Mouse (Mus musculus) CH12.LX (cell line): ENCODE results near the gene Bcas3. TPM values are rescaled to one million over a fixed set of nuclear protein-coding genes. Genes with fewer than 3 reads are reported as not detected.
"Not testable (repeated sequence)": the region's sequence is repeated elsewhere in the genome, so short reads cannot be mapped to it uniquely, and the experiment has no call there.

Source experiments
- DNase-seq: peaks from one replicate; pipeline ENCODE4 v3.0.0-alpha.2; 2013; ENCODE audit errors: extremely low read depth
- H3K27ac ChIP-seq: 2 replicates; pipeline ENCODE4 v1.5.1; 2012; ENCODE audit warnings: low read depth, mild to moderate bottlenecking, control low read depth, moderate library complexity; ENCODE audit not compliant: insufficient read depth
- H3K27me3 ChIP-seq: replicated peaks from 2 replicates; pipeline ENCODE3; 2012; ENCODE audit warnings: inconsistent platforms
- H3K36me3 ChIP-seq, 2 experiments: replicated peaks in 1 of 2; 2 replicates each; pipeline versions ENCODE3 to v1.6.1; 2012; ENCODE audit warnings: inconsistent platforms in 1 of 2, low read length in 1 of 2, mild to moderate bottlenecking in 1 of 2, mixed read lengths in 1 of 2, moderate library complexity in 1 of 2; ENCODE audit not compliant: control insufficient read depth in 1 of 2, insufficient read depth in 1 of 2
- H3K4me1 ChIP-seq, 2 experiments: 2 replicates each; pipeline ENCODE4 v1.6.1; 2012; ENCODE audit warnings: inconsistent platforms in 1 of 2, moderate library complexity in 1 of 2; ENCODE audit not compliant: insufficient read depth in 2 of 2, control insufficient read depth in 1 of 2
- H3K4me2 ChIP-seq: 2 replicates; pipeline ENCODE4 v1.6.1; 2012; ENCODE audit warnings: low read depth, mild to moderate bottlenecking, control low read depth; ENCODE audit not compliant: poor library complexity, insufficient read depth, severe bottlenecking
- H3K4me3 ChIP-seq, 3 experiments: fragments of 150-350 bp in 1 of 3; sonication (generic) in 1 of 3; replicated peaks in 1 of 3; 2 replicates each; pipeline versions ENCODE3 to v1.5.1; 2011 to 2012; ENCODE audit warnings: low read depth in 2 of 3, low read length in 2 of 3, mild to moderate bottlenecking in 2 of 3, moderate library complexity in 2 of 3, control low read depth in 1 of 3, improper control_type of control experiment in 1 of 3, inconsistent platforms in 1 of 3, mixed read lengths in 1 of 3; ENCODE audit not compliant: poor library complexity in 1 of 3
- H3K79me2 ChIP-seq: replicated peaks from 2 replicates; pipeline ENCODE4 v1.6.1; 2012; ENCODE audit warnings: mild to moderate bottlenecking, moderate library complexity; ENCODE audit not compliant: control insufficient read depth, poor library complexity, insufficient read depth, severe bottlenecking; ENCODE audit errors: extremely low read depth
- H3K9ac ChIP-seq: 2 replicates; pipeline ENCODE4 v1.6.1; 2012; ENCODE audit warnings: low read depth, mild to moderate bottlenecking, control low read depth, moderate library complexity; ENCODE audit not compliant: insufficient read depth
- H3K9me3 ChIP-seq: replicated peaks from 2 replicates; pipeline ENCODE3; 2012; ENCODE audit warnings: low read length, inconsistent platforms, mixed read lengths
- GABPA ChIP-seq: IDR thresholded peaks from 2 replicates; pipeline ENCODE4 v1.6.1; 2012; ENCODE audit warnings: low read depth, low read length, improper control_type of control experiment, inconsistent platforms; ENCODE audit not compliant: insufficient replicate concordance
- JUN ChIP-seq: IDR thresholded peaks from 2 replicates; pipeline ENCODE4 v1.6.1; 2011; ENCODE audit warnings: low read depth, mild to moderate bottlenecking, low read length, improper control_type of control experiment, moderate library complexity; ENCODE audit not compliant: insufficient read depth
- KAT2A ChIP-seq: IDR thresholded peaks from 2 replicates; pipeline ENCODE4 v1.6.1; 2012; ENCODE audit warnings: low read length, improper control_type of control experiment, inconsistent platforms; ENCODE audit not compliant: insufficient replicate concordance
- MAZ ChIP-seq: IDR thresholded peaks from 2 replicates; pipeline ENCODE4 v1.6.1; 2012; ENCODE audit warnings: low read depth, mild to moderate bottlenecking, inconsistent platforms, low read length, improper control_type of control experiment, moderate library complexity
- MYC ChIP-seq: IDR thresholded peaks from 2 replicates; pipeline ENCODE4 v1.6.1; 2011; ENCODE audit warnings: low read depth, mild to moderate bottlenecking, improper control_type of control experiment, low read length
- POLR2A ChIP-seq: IDR thresholded peaks from 2 replicates; pipeline ENCODE4 v1.6.1; 2011; ENCODE audit warnings: low read depth, mild to moderate bottlenecking, improper control_type of control experiment, low read length
- POLR2AphosphoS2 ChIP-seq: IDR thresholded peaks from 2 replicates; pipeline ENCODE4 v1.6.1; 2011; ENCODE audit warnings: low read depth, low read length, improper control_type of control experiment
- TCF12 ChIP-seq: IDR thresholded peaks from 2 replicates; pipeline ENCODE4 v1.6.1; 2014; ENCODE audit warnings: low read depth, mild to moderate bottlenecking, inconsistent platforms, low read length, improper control_type of control experiment
- USF2 ChIP-seq: conservative IDR thresholded peaks from 2 replicates; pipeline ENCODE4 v1.6.1; 2011; ENCODE audit warnings: low read depth, low read length, improper control_type of control experiment
- dilution Hi-C: fragments of 300-500 bp; cut with MboI; formaldehyde crosslinking; loops from 2 replicates; pipeline ENCODE4 v1.14.3; 2020; ENCODE audit warnings: low sequenced_read_pairs; ENCODE audit not compliant: extremely low pct_unique_long_range_greater_than_20kb, extremely low pct_ligation_motif_present
- in situ Hi-C: fragments of 300-500 bp; cut with MboI; formaldehyde crosslinking; loops from 3 replicates; pipeline ENCODE4 v1.14.3; 2019; ENCODE audit warnings: low sequenced_read_pairs, low pct_ligation_motif_present, low pct_unique_long_range_greater_than_20kb, mixed read lengths
- polyA plus RNA-seq: library from polyadenylated mRNA; unstranded; fragments of >175 nt; gene quantifications from 2 replicates; pipeline ENCODE4 v1.2.1, GENCODE M21; 2012; ENCODE audit warnings: low read depth; ENCODE audit not compliant: insufficient read length
- total RNA-seq, 2 experiments: library from RNA; depleted of rRNA; stranded (reverse); fragments of 300-350 nt in 1 of 2; fragments of >200 nt in 1 of 2; gene quantifications; 2 replicates each; pipeline ENCODE4 v1.2.3; 2012 to 2014

The Bcas3 gene
- total and polyA plus RNA-seq, 3 experiments, result 8.2 to 21.3 (median 9.7) TPM

GRCm38 (mm10) chr11:85713814-85714208 lies 360.8 kb downstream of the Bcas3 start:
- 0 out of 2 replicates have a peak overlapping the region, but pooled peaks have one; percentile 6 for H3K4me2 ChIP-seq
- DNase-seq, result no peak
- no peaks in the 10 kb centered on the region for H3K27me3 ChIP-seq
- no peak overlapping the region for H3K9ac ChIP-seq
- no peaks in the 10 kb centered on the region for H3K79me2 ChIP-seq
- no peaks in the 10 kb centered on the region for H3K36me3 ChIP-seq
- no peaks in the 10 kb centered on the region for H3K9me3 ChIP-seq
- dilution Hi-C loops, result no loop called here
- no peak overlapping the region for H3K27ac ChIP-seq
- in situ Hi-C loops, result no loop called here
- H3K4me1 ChIP-seq, result peaks cover 0 to 34% of the 10 kb centered on the region in 2 experiments; a peak in 2 of 4 replicates
- TF ChIP-seq GABPA, result no peak
- TF ChIP-seq POLR2AphosphoS2, result no peak
- TF ChIP-seq MAZ, result no peak
- 0 out of 2 replicates have a peak, but pooled peaks have one; percentile 2 for TF ChIP-seq TCF12
- no peak for TF ChIP-seq USF2
- no peak overlapping the region for H3K4me3 ChIP-seq

- H3K79me2 ChIP-seq, result no peaks in the 10 kb centered on the region
- no peaks in the 10 kb centered on the region for H3K36me3 ChIP-seq
- in situ Hi-C loops (no loop called here), dilution Hi-C loops (no loop called here)
- H3K4me2 ChIP-seq, result no peak overlapping the region
- H3K27me3 ChIP-seq, result no peaks in the 10 kb centered on the region
- peaks cover 0 to 34% of the 10 kb centered on the region in 2 experiments; a peak in 2 of 4 replicates for H3K4me1 ChIP-seq
- TF ChIP-seq KAT2A (no peak), JUN (no peak), USF2 (no peak), MYC (no peak), POLR2A (no peak)
- H3K9me3 ChIP-seq, result no peaks in the 10 kb centered on the region
- DNase-seq, result no peak
- H3K27ac ChIP-seq, result no peak overlapping the region
- no peak overlapping the region for H3K4me3 ChIP-seq
- no peak overlapping the region for H3K9ac ChIP-seq
Observed at GRCm38 (mm10) chr11:85714312-85714931, 361.5 kb downstream of the Bcas3 start.

- H3K9ac ChIP-seq, H3K9me3 ChIP-seq, H3K79me2 ChIP-seq, DNase-seq, dilution Hi-C loops, H3K4me3 ChIP-seq, H3K4me2 ChIP-seq, H3K36me3 ChIP-seq, H3K27ac ChIP-seq, in situ Hi-C loops, H3K27me3 ChIP-seq: not testable (repeated sequence)
- peaks cover 0 to 35% of the 10 kb centered on the region in 2 experiments; a peak in 2 of 4 replicates for H3K4me1 ChIP-seq
Observed at GRCm38 (mm10) chr11:85716730-85717129, 363.8 kb downstream of the Bcas3 start.
